Mouse (Mus musculus) right cerebral cortex, postnatal 25 days (tissue): ENCODE data around the gene G6pc.
A peak's percentile ranks its signal among the peaks of the same experiment; 100 is the strongest.
"Not testable (repeated sequence)": the region's sequence is repeated elsewhere in the genome, so short reads cannot be mapped to it uniquely, and the experiment has no call there.

ENCODE experiments used
- DNase-seq: peaks from one replicate; pipeline ENCODE4 v3.0.0; 2022

The G6pc gene

GRCm38 (mm10) chr11:101357505-101358182 lies 9.7 kb upstream of the G6pc start:
- DNase-seq = no peak

- DNase-seq = no peak
Measured at GRCm38 (mm10) chr11:101359776-101360175, 7.6 kb upstream of the G6pc start.

- no peak for DNase-seq
Measured at GRCm38 (mm10) chr11:101360651-101361113, 6.7 kb upstream of the G6pc start.

- no peak for DNase-seq
Measured at GRCm38 (mm10) chr11:101364531-101364931, 2.8 kb upstream of the G6pc start.

GRCm38 (mm10) chr11:101370141-101370540 lies 2.8 kb downstream of the G6pc start:
- DNase-seq = no peak

GRCm38 (mm10) chr11:101374421-101374938 lies 7.1 kb downstream of the G6pc start:
- DNase-seq = no peak

- DNase-seq = not testable (repeated sequence)
Measured at GRCm38 (mm10) chr11:101378196-101378595, 10.8 kb downstream of the G6pc start.

- no peak for DNase-seq
Measured at GRCm38 (mm10) chr11:101378926-101379325, 11.6 kb downstream of the G6pc start.

- DNase-seq = no peak
Measured at GRCm38 (mm10) chr11:101381817-101382216, 14.5 kb downstream of the G6pc start.

GRCm38 (mm10) chr11:101395110-101395509 lies 27.7 kb downstream of the G6pc start:
- peak; percentile 50 for DNase-seq

GRCm38 (mm10) chr11:101415306-101415705 lies 47.9 kb downstream of the G6pc start:
- DNase-seq = no peak

GRCm38 (mm10) chr11:101416433-101417100 lies 49.2 kb downstream of the G6pc start:
- DNase-seq = no peak

- DNase-seq = peak; percentile 90
Measured at GRCm38 (mm10) chr11:101417101-101417855, 49.9 kb downstream of the G6pc start, which contains the start of gene Aarsd1. Gene Aarsd1, minus strand, starts transcription at chr11:101417615.

GRCm38 (mm10) chr11:101418991-101419390 lies 51.6 kb downstream of the G6pc start:
- DNase-seq = peak; percentile 26

- DNase-seq = no peak
Measured at GRCm38 (mm10) chr11:101419610-101420009, 52.2 kb downstream of the G6pc start.

GRCm38 (mm10) chr11:101420148-101420547 lies 52.8 kb downstream of the G6pc start:
- no peak for DNase-seq

GRCm38 (mm10) chr11:101424105-101424851 lies 56.9 kb downstream of the G6pc start, which contains the start of gene Gm27029:
Gene Gm27029, minus strand, starts transcription at chr11:101424796.
- no peak for DNase-seq

GRCm38 (mm10) chr11:101424925-101425813 lies 57.8 kb downstream of the G6pc start, which contains the start of the genes Rundc1 and Ptges3l:
Gene Rundc1, plus strand, starts transcription at chr11:101425085.
Gene Ptges3l, minus strand, starts transcription at chr11:101425333.
- peak; percentile 98 for DNase-seq

GRCm38 (mm10) chr11:101426165-101426564 lies 58.8 kb downstream of the G6pc start:
- no peak for DNase-seq
